Mouse (Mus musculus) lung, adult 2 months (tissue): ENCODE data around the gene Me3. TPM values are rescaled to one million over a fixed set of nuclear protein-coding genes. Genes with fewer than 3 reads are reported as not detected.

Experiments used
- DNase-seq: peaks from one replicate; pipeline ENCODE4 v3.0.0; 2022
- H3K4me1 ChIP-seq: fragments of 200-500 bp; 2 replicates; pipeline ENCODE4 v1.6.1; 2011; ENCODE audit warnings: low read length; ENCODE audit not compliant: control insufficient read depth, insufficient read depth
- H3K4me3 ChIP-seq: fragments of 200-500 bp; replicated peaks from 2 replicates; pipeline ENCODE3; 2011; ENCODE audit warnings: low read depth, mild to moderate bottlenecking, control low read depth, low read length; ENCODE audit errors: extremely low read depth
- CTCF ChIP-seq: fragments of 200-500 bp; IDR thresholded peaks from 2 replicates; pipeline ENCODE4 v1.5.1; 2011; ENCODE audit warnings: mild to moderate bottlenecking, low read length, control low read depth; ENCODE audit not compliant: insufficient read depth
- POLR2A ChIP-seq: fragments of 200-500 bp; IDR thresholded peaks from 2 replicates; pipeline ENCODE4 v1.6.1; 2011; ENCODE audit warnings: low read depth, mild to moderate bottlenecking, control low read depth, low read length, borderline replicate concordance; ENCODE audit errors: extremely low read depth
- WGBS: fragments of 180-500 bp; shearing (Covaris S2); methylation state at CpG from one replicate; pipeline ENCODE4 v1.1.7; 2018; 5-methylcytosine and 5-hydroxymethylcytosine counted together
- polyA plus RNA-seq: library from polyadenylated mRNA; depleted of rRNA; stranded (reverse); fragments of >200 nt; gene quantifications from 2 replicates; pipeline ENCODE4 v1.2.3, GENCODE M21; 2012

The Me3 gene
- polyA plus RNA-seq, 1 experiment: 5.4 TPM

DNA sequence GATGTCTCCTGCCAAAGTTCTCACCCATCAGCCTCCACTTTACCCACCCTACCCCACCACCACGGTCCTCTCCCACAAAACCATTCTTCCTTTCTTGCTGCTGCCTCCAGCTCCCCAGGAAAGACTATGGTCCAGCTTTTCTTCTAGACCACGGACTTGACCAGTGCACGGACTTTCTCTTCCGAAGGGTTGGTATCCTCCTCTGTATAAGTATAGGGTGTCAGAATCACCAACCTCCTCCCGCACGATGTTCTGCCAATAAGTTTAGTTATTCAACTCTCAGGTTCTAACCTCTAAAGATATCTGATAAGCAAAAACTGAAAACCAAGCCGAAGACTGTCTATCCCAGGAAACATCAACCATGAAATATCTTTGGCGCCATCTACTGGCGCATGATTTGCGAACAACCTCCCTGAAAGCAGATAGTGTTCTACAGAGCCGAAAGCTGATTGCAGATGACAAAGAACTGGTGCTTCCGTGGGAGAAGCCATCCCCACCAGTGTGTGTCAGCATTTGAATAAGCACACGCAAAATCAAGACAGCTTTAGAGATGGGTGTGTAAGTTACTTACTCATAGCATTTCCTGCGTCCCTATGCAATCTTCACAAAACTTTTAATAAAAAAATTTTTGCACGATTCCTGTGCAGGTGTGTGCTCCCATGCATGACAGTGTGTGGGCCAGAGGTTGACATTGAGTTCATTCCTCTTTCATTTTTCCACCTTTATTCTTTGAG, 209.6 kb downstream of the Me3 start:
- Histone ChIP-seq H3K4me1 (peaks cover 6% of the 10 kb centered on the region), H3K4me3 (peak overlapping the region; percentile 12)
- DNase-seq: peak; percentile 76
- WGBS: 24% methylated on average over 15 of the region's 15 CpGs
- TF ChIP-seq CTCF (peak; percentile 47; the same call in 1 of the 2 replicates), POLR2A (no peak)

GRCm38 (mm10) chr7:89842404-89842715, 210.2 kb downstream of the Me3 start:
- TF ChIP-seq CTCF (no peak), POLR2A (no peak)
- no peak for DNase-seq
- no peak overlapping the region for H3K4me3 ChIP-seq
- peaks cover 6% of the 10 kb centered on the region for H3K4me1 ChIP-seq
- 87% methylated on average over 5 of the region's 5 CpGs for WGBS

- WGBS: 47% methylated on average over 6 of the region's 6 CpGs
- no peak for DNase-seq
- TF ChIP-seq POLR2A (no peak), CTCF (no peak)
- Histone ChIP-seq H3K4me1 (peaks cover 5% of the 10 kb centered on the region), H3K4me3 (no peak overlapping the region)
These were observed 210.9 kb downstream of the Me3 start for GRCm38 (mm10) chr7:89843121-89843520.

DNA sequence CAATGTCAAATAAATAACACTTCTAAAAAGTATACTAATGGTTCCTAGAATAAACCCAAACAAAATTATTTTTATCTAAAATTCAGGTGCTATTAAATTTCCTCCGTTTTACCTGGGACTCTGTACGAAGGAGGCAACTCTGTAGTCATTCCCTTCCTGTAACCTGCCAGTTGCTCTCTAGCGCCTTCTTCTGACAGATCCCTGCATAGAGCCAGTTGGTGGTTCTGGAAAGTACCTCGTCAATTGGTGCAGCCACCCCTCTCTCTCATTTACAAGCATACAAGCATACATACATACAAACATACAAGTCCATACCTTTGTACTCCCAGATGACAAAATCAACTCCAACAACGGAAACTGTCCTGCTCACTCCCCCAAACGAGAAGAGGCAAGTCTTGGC, 211.3 kb downstream of the Me3 start:
- TF ChIP-seq POLR2A: no peak
- peak; percentile 55 for TF ChIP-seq CTCF
- DNase-seq: no peak
- Histone ChIP-seq H3K4me3 (no peak overlapping the region), H3K4me1 (peaks cover 3% of the 10 kb centered on the region)
- 40% methylated on average over 6 of the region's 6 CpGs for WGBS

DNA sequence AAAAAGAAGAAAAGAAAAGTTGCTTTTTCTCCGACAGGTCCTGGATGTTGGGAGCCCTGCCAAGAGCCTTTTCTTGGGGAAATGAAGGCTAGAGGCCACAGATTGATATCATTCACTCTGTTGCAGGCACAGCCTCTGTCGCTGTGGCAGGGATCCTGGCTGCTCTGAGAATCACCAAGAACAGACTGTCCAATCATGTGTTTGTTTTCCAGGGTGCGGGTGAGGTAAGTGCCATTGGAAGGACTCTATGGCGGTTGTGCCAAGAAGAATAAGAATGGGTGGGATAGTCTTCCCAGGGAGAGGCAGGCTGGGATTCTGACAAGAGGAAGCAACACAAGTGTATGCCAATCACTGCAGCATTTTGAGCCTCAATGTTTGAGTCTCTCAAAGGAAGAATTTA, 213.5 kb downstream of the Me3 start:
- Histone ChIP-seq H3K4me1 (no peaks in the 10 kb centered on the region; the same call in none of the 2 replicates), H3K4me3 (no peak overlapping the region)
- WGBS: 43% methylated on average over 4 of the region's 4 CpGs
- no peak for DNase-seq
- TF ChIP-seq CTCF (no peak), POLR2A (no peak)

- Histone ChIP-seq H3K4me1 (no peaks in the 10 kb centered on the region; the same call in 1 of the 2 replicates), H3K4me3 (no peak overlapping the region)
- no peak for DNase-seq
- 39% methylated on average over 3 of the region's 3 CpGs for WGBS
- no peak for TF ChIP-seq CTCF
These were observed 218.3 kb downstream of the Me3 start for GRCm38 (mm10) chr7:89850510-89850909.

- Histone ChIP-seq H3K4me1 (no peaks in the 10 kb centered on the region), H3K4me3 (no peak overlapping the region)
- WGBS: 62% methylated on average over 10 of the region's 10 CpGs
- TF ChIP-seq POLR2A: no peak
- TF ChIP-seq CTCF: no peak
- DNase-seq: no peak
These were observed 220.2 kb downstream of the Me3 start for GRCm38 (mm10) chr7:89852158-89853095.

- Histone ChIP-seq H3K4me1 (no peaks in the 10 kb centered on the region), H3K4me3 (no peak overlapping the region)
- no peak for DNase-seq
- TF ChIP-seq CTCF: no peak
- WGBS: 79% methylated on average over 5 of the region's 5 CpGs
These were observed 220.9 kb downstream of the Me3 start for GRCm38 (mm10) chr7:89853131-89853530.

DNA sequence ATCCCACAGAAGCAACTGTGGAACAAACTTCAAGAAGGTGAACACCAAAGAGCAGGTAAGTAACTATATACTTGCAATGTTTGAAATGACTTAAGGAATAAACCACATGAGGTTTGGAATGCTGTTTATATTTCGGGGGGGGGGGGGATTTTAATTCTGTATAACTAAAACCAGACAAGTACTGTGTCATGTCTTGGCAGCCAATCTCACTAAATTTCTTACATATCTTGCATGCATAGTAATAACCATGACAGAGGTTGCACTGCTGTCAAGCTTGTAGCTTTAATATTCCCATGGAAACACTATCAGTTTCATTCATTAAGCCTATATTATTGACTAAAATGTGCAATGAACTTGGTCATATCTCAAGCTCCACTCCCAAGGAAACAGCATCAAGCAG, 223.0 kb downstream of the Me3 start:
- TF ChIP-seq POLR2A (no peak), CTCF (no peak)
- no peak overlapping the region for H3K4me3 ChIP-seq
- 76% methylated on average over 1 of the region's 1 CpGs for WGBS
- no peaks in the 10 kb centered on the region for H3K4me1 ChIP-seq
- no peak for DNase-seq
